Mouse (Mus musculus): ENCODE results near the gene Armc12. TPM values are rescaled to one million over a fixed set of nuclear protein-coding genes. Genes with fewer than 3 reads are reported as not detected.

Gene Armc12
- not detected for total RNA-seq (2021)
- long read RNA-seq, experiment 1 = 0 reads
- long read RNA-seq, experiment 2 = 0 reads

- no peak for DNase-seq (ENCODE audit: low spot score in 2 of 2)
These were observed at the start of gene Armc12 for GRCm38 (mm10) chr17:28530506-28530905. Gene Armc12 (plus strand): TSS chr17:28530806.

GRCm38 (mm10) chr17:28484704-28485445 lies 45.7 kb upstream of the Armc12 start:
- peak; percentile 16 to 26 for DNase-seq (ENCODE audit: low spot score in 2 of 2)

GRCm38 (mm10) chr17:28485446-28485948 lies 45.1 kb upstream of the Armc12 start:
- DNase-seq (ENCODE audit: low spot score in 2 of 2) = peak in 1 of 2 experiments; percentile 22

- peak; percentile 95 to 96 for DNase-seq (ENCODE audit: low spot score in 2 of 2)
These were observed 44.6 kb upstream of the Armc12 start for GRCm38 (mm10) chr17:28485977-28486400.

- no peak for DNase-seq (ENCODE audit: low spot score in 2 of 2)
These were observed 43.9 kb upstream of the Armc12 start for GRCm38 (mm10) chr17:28486720-28487119.

- DNase-seq (ENCODE audit: low spot score in 2 of 2) = peak in 1 of 2 experiments; percentile 5
These were observed 42.9 kb upstream of the Armc12 start for GRCm38 (mm10) chr17:28487584-28488257.

- no peak for DNase-seq (ENCODE audit: low spot score in 2 of 2)
These were observed 42.2 kb upstream of the Armc12 start for GRCm38 (mm10) chr17:28488258-28489013.

GRCm38 (mm10) chr17:28491035-28491770 lies 39.4 kb upstream of the Armc12 start:
- no peak for DNase-seq (ENCODE audit: low spot score in 2 of 2)

- no peak for DNase-seq (ENCODE audit: low spot score in 2 of 2)
These were observed 34.8 kb upstream of the Armc12 start for GRCm38 (mm10) chr17:28495832-28496231.

- no peak for DNase-seq (ENCODE audit: low spot score in 2 of 2)
These were observed 31.4 kb upstream of the Armc12 start for GRCm38 (mm10) chr17:28499190-28499589.

- no peak for DNase-seq (ENCODE audit: low spot score in 2 of 2)
These were observed 30.1 kb upstream of the Armc12 start for GRCm38 (mm10) chr17:28500465-28500864.

- DNase-seq (ENCODE audit: low spot score in 2 of 2) = no peak
These were observed 28.3 kb upstream of the Armc12 start for GRCm38 (mm10) chr17:28502196-28502821.

- no peak for DNase-seq (ENCODE audit: low spot score in 2 of 2)
These were observed 26.4 kb upstream of the Armc12 start for GRCm38 (mm10) chr17:28504182-28504581.

GRCm38 (mm10) chr17:28505591-28505990 lies 25.0 kb upstream of the Armc12 start:
- no peak for DNase-seq (ENCODE audit: low spot score in 2 of 2)

GRCm38 (mm10) chr17:28506895-28507294 lies 23.7 kb upstream of the Armc12 start:
- no peak for DNase-seq (ENCODE audit: low spot score in 2 of 2)

GRCm38 (mm10) chr17:28507496-28507895 lies 23.1 kb upstream of the Armc12 start:
- no peak for DNase-seq (ENCODE audit: low spot score in 2 of 2)

- DNase-seq (ENCODE audit: low spot score in 2 of 2) = no peak
These were observed 19.9 kb upstream of the Armc12 start for GRCm38 (mm10) chr17:28510445-28511342.

- no peak for DNase-seq (ENCODE audit: low spot score in 2 of 2)
These were observed 18.7 kb upstream of the Armc12 start for GRCm38 (mm10) chr17:28511616-28512541.
